Mouse (Mus musculus) olfactory bulb, adult 2 months (tissue): ENCODE data around the gene Letmd1.

Source experiments
- CTCF ChIP-seq: fragments of 200-500 bp; IDR thresholded peaks from 2 replicates; pipeline ENCODE4 v1.5.1; 2012; ENCODE audit warnings: low read depth, mild to moderate bottlenecking, low read length, moderate library complexity; ENCODE audit not compliant: insufficient read depth
- POLR2A ChIP-seq: fragments of 200-500 bp; IDR thresholded peaks from 2 replicates; pipeline ENCODE4 v1.6.1; 2012; ENCODE audit warnings: mild to moderate bottlenecking, low read depth, low read length, moderate library complexity; ENCODE audit not compliant: insufficient read depth

- no peak for TF ChIP-seq CTCF
- no peak for TF ChIP-seq POLR2A
These were observed 9.5 kb downstream of the Letmd1 start for GRCm38 (mm10) chr15:100478351-100478750.
